Mouse (Mus musculus): ENCODE data around the gene Adck2.

DNA sequence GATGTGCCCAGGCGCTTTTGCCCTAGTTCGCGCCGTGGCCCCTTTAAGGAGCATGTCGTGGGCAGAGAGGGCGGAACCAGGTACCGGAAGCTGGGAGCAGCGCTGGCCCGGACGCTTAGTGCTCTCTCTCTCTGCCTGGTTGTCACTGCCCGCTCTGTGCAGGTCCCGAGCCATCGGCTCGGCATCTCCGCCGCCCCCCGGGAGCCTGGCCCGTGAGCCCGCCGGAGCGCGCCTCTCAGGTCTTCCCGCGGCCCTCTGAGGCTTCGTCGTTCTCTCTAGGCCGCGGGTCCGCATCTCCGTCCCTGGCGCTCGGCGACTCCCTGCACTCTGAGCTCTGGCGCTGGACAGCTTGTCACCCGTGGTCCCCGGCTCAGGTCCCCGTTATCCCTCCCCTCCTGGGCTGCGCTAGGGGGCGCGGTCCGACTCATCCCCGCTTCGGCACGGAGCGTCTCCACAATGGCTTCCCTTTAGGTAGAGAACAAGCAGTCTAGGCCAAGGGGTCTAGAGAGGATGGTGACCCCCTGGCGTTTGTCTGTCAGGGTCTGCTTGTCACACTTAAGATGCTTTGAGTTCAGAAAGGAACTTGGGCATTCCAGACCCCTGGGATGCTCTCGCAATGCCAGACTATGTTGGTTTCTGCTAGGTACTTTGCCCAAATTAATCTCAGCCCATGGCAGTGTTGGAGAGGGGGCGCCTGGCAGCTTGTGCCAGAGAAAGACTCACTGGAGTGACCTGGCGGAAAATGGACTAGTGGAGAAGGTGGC lies at the start of gene Adck2:
- TF ChIP-seq CTCF (IDR thresholded peaks at IDR 0.05; ENCODE audit: control insufficient read depth, insufficient read depth, low read length) (0 out of 2 replicates have a peak, but pooled peaks have one; percentile 27), POLR2A (IDR thresholded peaks at IDR 0.05; ENCODE audit: borderline replicate concordance, control insufficient read depth, low read depth, low read length) (peak; percentile 87; the same call in 1 of the 2 replicates)

Measured in bone marrow, adult 2 months (tissue).